Mouse (Mus musculus) kidney, adult 8-10 months (tissue): ENCODE results near the gene Gopc.
"Not testable (repeated sequence)": the region's sequence is repeated elsewhere in the genome, so short reads cannot be mapped to it uniquely, and the experiment has no call there.

Experiments used
- DNase-seq, 2 experiments: peaks; one replicate each; pipeline ENCODE4 v3.0.0; 2022

Gopc gene

GRCm38 (mm10) chr10:52387192-52387591 is 5.3 kb upstream of the Gopc start:
- DNase-seq: no peak

- peak; percentile 50 to 52 for DNase-seq
These were observed 3.1 kb upstream of the Gopc start for GRCm38 (mm10) chr10:52384823-52385610.

GRCm38 (mm10) chr10:52383522-52383921 is 1.6 kb upstream of the Gopc start:
- no peak for DNase-seq

GRCm38 (mm10) chr10:52383022-52383421 is 1.1 kb upstream of the Gopc start:
- DNase-seq: peak; percentile 45

- DNase-seq: no peak
These were observed 563 bp downstream of the Gopc start for GRCm38 (mm10) chr10:52381321-52381801.

- no peak for DNase-seq
These were observed 4.1 kb downstream of the Gopc start for GRCm38 (mm10) chr10:52377813-52378212.

- no peak for DNase-seq
These were observed 5.5 kb downstream of the Gopc start for GRCm38 (mm10) chr10:52376422-52376821.

- peak in 1 of 2 experiments; percentile 68 for DNase-seq
These were observed 7.3 kb downstream of the Gopc start for GRCm38 (mm10) chr10:52374651-52375050.

GRCm38 (mm10) chr10:52373834-52374233 is 8.1 kb downstream of the Gopc start:
- DNase-seq: no peak

GRCm38 (mm10) chr10:52368376-52368775 is 13.5 kb downstream of the Gopc start:
- DNase-seq: no peak

- DNase-seq: peak in 1 of 2 experiments; percentile 23
These were observed 20.9 kb downstream of the Gopc start for GRCm38 (mm10) chr10:52360862-52361609.

- no peak for DNase-seq
These were observed 21.6 kb downstream of the Gopc start for GRCm38 (mm10) chr10:52360241-52360735.

- DNase-seq: no peak
These were observed 23.5 kb downstream of the Gopc start, which contains the start of gene Gm26741 for GRCm38 (mm10) chr10:52358467-52358866. Gene Gm26741 (plus strand): TSS chr10:52358767.

GRCm38 (mm10) chr10:52353184-52353583 is 28.7 kb downstream of the Gopc start:
- no peak for DNase-seq

- DNase-seq: peak in 1 of 2 experiments; percentile 7
These were observed 38.6 kb downstream of the Gopc start for GRCm38 (mm10) chr10:52343324-52343723.

- peak; percentile 27 to 52 for DNase-seq
These were observed 50.9 kb downstream of the Gopc start for GRCm38 (mm10) chr10:52331007-52331406.

GRCm38 (mm10) chr10:52321918-52322317 is 60.0 kb downstream of the Gopc start:
- DNase-seq: no peak

- DNase-seq: no peak
These were observed 62.2 kb downstream of the Gopc start for GRCm38 (mm10) chr10:52319506-52320286.

GRCm38 (mm10) chr10:52309196-52309595 is 72.7 kb downstream of the Gopc start:
- peak; percentile 61 to 76 for DNase-seq

- peak in 1 of 2 experiments; percentile 18 for DNase-seq
These were observed 77.3 kb downstream of the Gopc start for GRCm38 (mm10) chr10:52304574-52304973.

- DNase-seq: no peak
These were observed 79.7 kb downstream of the Gopc start for GRCm38 (mm10) chr10:52302271-52302670.

GRCm38 (mm10) chr10:52301766-52302165 is 80.2 kb downstream of the Gopc start:
- DNase-seq: no peak

- DNase-seq: not testable (repeated sequence)
These were observed 83.4 kb downstream of the Gopc start for GRCm38 (mm10) chr10:52298568-52298967.
